Mouse (Mus musculus): ENCODE data around the gene Pparg. TPM values are rescaled to one million over a fixed set of nuclear protein-coding genes. Genes with fewer than 3 reads are reported as not detected.

Pparg gene
- total and polyA plus RNA-seq, 3 experiments = not detected

- Histone ChIP-seq H3K4me1 (ENCODE audit: control insufficient read depth in 1 of 2, insufficient read depth in 2 of 2) (peaks cover 2 to 5% of the 10 kb centered on the region in 2 experiments), H3K9ac (ENCODE audit: insufficient read depth, low read depth) (no peak overlapping the region), H3K9me3 (replicated peaks; ENCODE audit: low read length) (no peaks in the 10 kb centered on the region), H3K27ac (ENCODE audit: insufficient read depth, low read depth) (no peak overlapping the region), H3K36me3 (replicated peaks in 1 of 2; ENCODE audit: control insufficient read depth in 1 of 2, insufficient read depth in 1 of 2, low read length in 1 of 2) (no peaks in the 10 kb centered on the region), H3K4me3 (replicated peaks in 1 of 3; ENCODE audit: low read depth in 2 of 3, low read length in 2 of 3, poor library complexity in 1 of 3) (no peak overlapping the region), H3K79me2 (replicated peaks; ENCODE audit: control insufficient read depth, extremely low read depth, insufficient read depth, poor library complexity, severe bottlenecking) (no peaks in the 10 kb centered on the region), H3K27me3 (replicated peaks) (peaks cover 2% of the 10 kb centered on the region), H3K4me2 (ENCODE audit: insufficient read depth, low read depth, poor library complexity, severe bottlenecking) (no peak overlapping the region)
- TF ChIP-seq HCFC1 (IDR thresholded peaks at IDR 0.05; ENCODE audit: low read depth, low read length) = no peak
- no peak for TF ChIP-seq ZC3H11A (IDR thresholded peaks at IDR 0.05; ENCODE audit: low read depth, low read length)
- no peak for TF ChIP-seq NELFE (IDR thresholded peaks at IDR 0.05; ENCODE audit: low read depth, low read length)
- no peak for TF ChIP-seq TCF12 (IDR thresholded peaks at IDR 0.05; ENCODE audit: low read depth, low read length)
- TF ChIP-seq USF2 (conservative IDR thresholded peaks at IDR 0.05; ENCODE audit: low read depth, low read length) = no peak
- no peak for TF ChIP-seq TBP (conservative IDR thresholded peaks at IDR 0.05; ENCODE audit: low read depth, low read length)
- TF ChIP-seq POLR2AphosphoS2 (IDR thresholded peaks at IDR 0.05; ENCODE audit: low read depth, low read length) = no peak
- no peak for TF ChIP-seq MAX (IDR thresholded peaks at IDR 0.05; ENCODE audit: low read length)
- TF ChIP-seq MAZ (IDR thresholded peaks at IDR 0.05; ENCODE audit: low read depth, low read length) = no peak
- in situ Hi-C loops (cut with MboI; ENCODE audit: low pct_ligation_motif_present, low pct_unique_long_range_greater_than_20kb, low sequenced_read_pairs) = no loop called here
- no peak for DNase-seq (ENCODE audit: extremely low read depth)
- dilution Hi-C loops (cut with MboI; ENCODE audit: extremely low pct_ligation_motif_present, extremely low pct_unique_long_range_greater_than_20kb, low sequenced_read_pairs) = no loop called here
Measured at GRCm38 (mm10) chr6:115485635-115486034, 124.9 kb downstream of the Pparg start.

GRCm38 (mm10) chr6:115489831-115490230, 129.1 kb downstream of the Pparg start:
- Histone ChIP-seq H3K4me2 (ENCODE audit: insufficient read depth, low read depth, poor library complexity, severe bottlenecking) (no peak overlapping the region), H3K27me3 (replicated peaks) (peaks cover 2% of the 10 kb centered on the region), H3K79me2 (replicated peaks; ENCODE audit: control insufficient read depth, extremely low read depth, insufficient read depth, poor library complexity, severe bottlenecking) (no peaks in the 10 kb centered on the region), H3K9me3 (replicated peaks; ENCODE audit: low read length) (no peaks in the 10 kb centered on the region), H3K36me3 (replicated peaks in 1 of 2; ENCODE audit: control insufficient read depth in 1 of 2, insufficient read depth in 1 of 2, low read length in 1 of 2) (no peaks in the 10 kb centered on the region), H3K4me3 (replicated peaks in 1 of 3; ENCODE audit: low read depth in 2 of 3, low read length in 2 of 3, poor library complexity in 1 of 3) (no peak overlapping the region), H3K27ac (ENCODE audit: insufficient read depth, low read depth) (no peak overlapping the region), H3K9ac (ENCODE audit: insufficient read depth, low read depth) (no peak overlapping the region), H3K4me1 (ENCODE audit: control insufficient read depth in 1 of 2, insufficient read depth in 2 of 2) (no peaks in the 10 kb centered on the region)
- dilution Hi-C loops (cut with MboI; ENCODE audit: extremely low pct_ligation_motif_present, extremely low pct_unique_long_range_greater_than_20kb, low sequenced_read_pairs) (no loop called here), in situ Hi-C loops (cut with MboI; ENCODE audit: low pct_ligation_motif_present, low pct_unique_long_range_greater_than_20kb, low sequenced_read_pairs) (no loop called here)
- no peak for DNase-seq (ENCODE audit: extremely low read depth)
- TF ChIP-seq IRF4 (IDR thresholded peaks at IDR 0.05; ENCODE audit: low read depth, low read length) (no peak), BHLHE40 (IDR thresholded peaks at IDR 0.05; ENCODE audit: low read depth, low read length) (no peak), CHD1 (IDR thresholded peaks at IDR 0.05; ENCODE audit: low read depth, low read length) (no peak), HCFC1 (IDR thresholded peaks at IDR 0.05; ENCODE audit: low read depth, low read length) (no peak), UBTF (IDR thresholded peaks at IDR 0.05; ENCODE audit: low read depth, low read length) (no peak)

GRCm38 (mm10) chr6:115492952-115493613, 132.3 kb downstream of the Pparg start:
- Histone ChIP-seq H3K9me3 (replicated peaks; ENCODE audit: low read length) (no peaks in the 10 kb centered on the region), H3K9ac (ENCODE audit: insufficient read depth, low read depth) (no peak overlapping the region), H3K27ac (ENCODE audit: insufficient read depth, low read depth) (no peak overlapping the region), H3K79me2 (replicated peaks; ENCODE audit: control insufficient read depth, extremely low read depth, insufficient read depth, poor library complexity, severe bottlenecking) (no peaks in the 10 kb centered on the region), H3K4me2 (ENCODE audit: insufficient read depth, low read depth, poor library complexity, severe bottlenecking) (no peak overlapping the region), H3K4me1 (ENCODE audit: control insufficient read depth in 1 of 2, insufficient read depth in 2 of 2) (no peaks in the 10 kb centered on the region), H3K27me3 (replicated peaks) (no peaks in the 10 kb centered on the region), H3K4me3 (replicated peaks in 1 of 3; ENCODE audit: low read depth in 2 of 3, low read length in 2 of 3, poor library complexity in 1 of 3) (no peak overlapping the region), H3K36me3 (replicated peaks in 1 of 2; ENCODE audit: control insufficient read depth in 1 of 2, insufficient read depth in 1 of 2, low read length in 1 of 2) (no peaks in the 10 kb centered on the region)
- TF ChIP-seq JUN (IDR thresholded peaks at IDR 0.05; ENCODE audit: insufficient read depth, low read depth, low read length) (no peak), ZC3H11A (IDR thresholded peaks at IDR 0.05; ENCODE audit: low read depth, low read length) (no peak), KAT2A (IDR thresholded peaks at IDR 0.05; ENCODE audit: insufficient replicate concordance, low read length) (no peak), UBTF (IDR thresholded peaks at IDR 0.05; ENCODE audit: low read depth, low read length) (no peak), CHD2 (IDR thresholded peaks at IDR 0.05; ENCODE audit: low read length) (no peak), TCF12 (IDR thresholded peaks at IDR 0.05; ENCODE audit: low read depth, low read length) (no peak), IRF4 (IDR thresholded peaks at IDR 0.05; ENCODE audit: low read depth, low read length) (no peak), MAFK (IDR thresholded peaks at IDR 0.05; ENCODE audit: insufficient replicate concordance, low read length) (no peak), MAZ (IDR thresholded peaks at IDR 0.05; ENCODE audit: low read depth, low read length) (no peak), POLR2AphosphoS2 (IDR thresholded peaks at IDR 0.05; ENCODE audit: low read depth, low read length) (no peak), E2F4 (IDR thresholded peaks at IDR 0.05; ENCODE audit: insufficient replicate concordance, low read depth, low read length) (no peak), JUND (conservative IDR thresholded peaks at IDR 0.05; ENCODE audit: low read depth, low read length) (no peak), RCOR1 (conservative IDR thresholded peaks at IDR 0.05; ENCODE audit: low read depth, low read length) (no peak), BHLHE40 (IDR thresholded peaks at IDR 0.05; ENCODE audit: low read depth, low read length) (no peak), CTCF (conservative IDR thresholded peaks at IDR 0.05 in 1 of 2, IDR thresholded peaks at IDR 0.05 in 1 of 2; ENCODE audit: low read depth in 2 of 2, low read length in 2 of 2) (no peak)
- dilution Hi-C loops (cut with MboI; ENCODE audit: extremely low pct_ligation_motif_present, extremely low pct_unique_long_range_greater_than_20kb, low sequenced_read_pairs) = no loop called here
- in situ Hi-C loops (cut with MboI; ENCODE audit: low pct_ligation_motif_present, low pct_unique_long_range_greater_than_20kb, low sequenced_read_pairs) = no loop called here
- DNase-seq (ENCODE audit: extremely low read depth) = no peak
